Mouse (Mus musculus) gastrocnemius, postnatal 4 days (tissue): Measurements from ENCODE around the gene Mamstr. TPM values are rescaled to one million over a fixed set of nuclear protein-coding genes. Genes with fewer than 3 reads are reported as not detected.

ENCODE experiments used
- DNase-seq, 2 experiments: peaks; one replicate each; pipeline ENCODE4 v3.0.0; 2021 to 2022; ENCODE audit warnings: low spot score in 2 of 2, mixed read lengths in 2 of 2
- long read RNA-seq, 2 experiments: library from polyadenylated mRNA; stranded (forward); transcript quantifications; one replicate each; pipeline ENCODE4 v2.0.0; 2021
- total RNA-seq, 2 experiments: library from RNA; stranded (reverse); gene quantifications; 2 replicates each; pipeline ENCODE4 v1.2.3; 2021

Mamstr gene
- 100 to 1,000 TPM; 170 to 187 TPM for total RNA-seq
- long read RNA-seq, experiment 1, transcript Mamstr-201 (10 exons, 1,606 nt) = major isoform, 49 of 139 reads
- long read RNA-seq, experiment 1, partial matches to known transcripts = 47 of 139 reads
- long read RNA-seq, experiment 1, other reads (novel, unspliced or antisense) = 41 of 139 reads
- long read RNA-seq, experiment 2, transcript Mamstr-201 (10 exons, 1,606 nt) = major isoform, 28 of 104 reads
- long read RNA-seq, experiment 2, partial matches to known transcripts = 49 of 104 reads
- long read RNA-seq, experiment 2, other reads (novel, unspliced or antisense) = 23 of 104 reads

- DNase-seq = peak; percentile 53 to 76
Observed at GRCm38 (mm10) chr7:45639561-45640027, at the start of gene Mamstr. Gene Mamstr, plus strand, starts transcription at chr7:45639977.

- no peak for DNase-seq
Observed at GRCm38 (mm10) chr7:45590874-45591273, 48.9 kb upstream of the Mamstr start.

- no peak for DNase-seq
Observed at GRCm38 (mm10) chr7:45591880-45592279, 47.9 kb upstream of the Mamstr start.

- DNase-seq = peak in 1 of 2 experiments; percentile 58
Observed at GRCm38 (mm10) chr7:45593118-45593815, 46.5 kb upstream of the Mamstr start.

GRCm38 (mm10) chr7:45595176-45595575 lies 44.6 kb upstream of the Mamstr start:
- DNase-seq = no peak

GRCm38 (mm10) chr7:45596107-45596506 lies 43.7 kb upstream of the Mamstr start:
- DNase-seq = no peak

GRCm38 (mm10) chr7:45597013-45597412 lies 42.8 kb upstream of the Mamstr start:
- DNase-seq = no peak

- DNase-seq = peak in 1 of 2 experiments; percentile 16
Observed at GRCm38 (mm10) chr7:45597527-45597926, 42.2 kb upstream of the Mamstr start.

- no peak for DNase-seq
Observed at GRCm38 (mm10) chr7:45598960-45599879, 40.6 kb upstream of the Mamstr start.

- no peak for DNase-seq
Observed at GRCm38 (mm10) chr7:45605704-45606289, 34.0 kb upstream of the Mamstr start.

- DNase-seq = no peak
Observed at GRCm38 (mm10) chr7:45609511-45609910, 30.3 kb upstream of the Mamstr start.

- DNase-seq = no peak
Observed at GRCm38 (mm10) chr7:45616277-45616676, 23.5 kb upstream of the Mamstr start.

- DNase-seq = no peak
Observed at GRCm38 (mm10) chr7:45617042-45617695, 22.6 kb upstream of the Mamstr start, which contains the start of gene Fut1. Gene Fut1, plus strand, starts transcription at chr7:45617289.

GRCm38 (mm10) chr7:45618316-45618715 lies 21.5 kb upstream of the Mamstr start:
- DNase-seq = no peak

- no peak for DNase-seq
Observed at GRCm38 (mm10) chr7:45619592-45619991, 20.2 kb upstream of the Mamstr start.

- no peak for DNase-seq
Observed at GRCm38 (mm10) chr7:45621443-45621842, 18.3 kb upstream of the Mamstr start, which contains the start of gene Izumo1. Gene Izumo1, plus strand, starts transcription at chr7:45621811.

- no peak for DNase-seq
Observed at GRCm38 (mm10) chr7:45623507-45623906, 16.3 kb upstream of the Mamstr start.

- DNase-seq = no peak
Observed at GRCm38 (mm10) chr7:45624718-45625117, 15.1 kb upstream of the Mamstr start.

GRCm38 (mm10) chr7:45625481-45625880 lies 14.3 kb upstream of the Mamstr start:
- no peak for DNase-seq

GRCm38 (mm10) chr7:45626571-45627076 lies 13.2 kb upstream of the Mamstr start:
- DNase-seq = no peak
